Mouse (Mus musculus): ENCODE measurements around the gene Prrt4.

DNA sequence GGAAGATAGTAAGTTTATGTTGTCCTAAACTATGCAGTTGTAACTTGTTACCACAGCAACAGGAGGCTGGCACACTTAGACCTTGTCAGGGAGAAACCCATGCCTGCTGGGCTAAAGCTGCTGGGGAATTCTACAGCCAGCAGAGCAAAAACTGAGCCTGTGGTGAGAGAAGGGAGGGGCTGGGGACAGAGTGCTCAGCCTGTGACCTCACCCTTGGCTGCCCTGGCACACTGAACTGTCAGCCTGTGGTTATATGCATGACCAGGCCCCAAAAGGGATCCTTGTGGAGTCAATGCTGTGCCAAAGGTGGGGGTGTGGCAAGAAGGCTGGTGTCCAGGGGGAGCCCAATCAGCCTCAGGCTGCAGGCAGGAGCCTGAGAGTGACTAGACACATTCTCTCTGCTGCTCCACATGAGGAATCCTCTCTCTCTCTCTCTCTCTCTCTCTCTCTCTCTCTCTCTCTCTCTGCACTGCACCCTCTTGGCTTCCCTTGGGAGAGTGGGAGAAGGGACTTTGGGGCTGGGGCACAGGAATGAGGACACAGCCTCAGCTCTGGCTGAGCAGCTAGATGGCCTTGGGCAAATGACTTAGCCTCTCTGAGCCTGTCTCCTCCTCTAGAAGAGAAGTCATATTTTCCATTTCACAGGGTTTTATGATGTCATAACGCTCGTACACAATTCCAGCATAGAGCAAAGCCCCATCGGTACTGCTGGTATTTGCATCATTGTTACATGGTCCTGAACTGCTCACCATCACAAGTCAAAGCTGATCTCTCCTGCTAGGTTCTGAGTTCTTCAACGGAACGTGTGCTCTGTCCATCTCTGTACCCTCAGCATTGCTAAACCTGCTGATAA, 16.7 kb upstream of the Prrt4 start:
- TF ChIP-seq CTCF (IDR thresholded peaks at IDR 0.05; ENCODE audit: low read depth) (no peak), EP300 (optimal IDR thresholded peaks at IDR 0.05) (no peak)

Data from stomach, postnatal 0 days (tissue).